Mouse (Mus musculus) olfactory bulb, adult 2 months (tissue): ENCODE measurements around the gene Adss. TPM values are rescaled to one million over a fixed set of nuclear protein-coding genes. Genes with fewer than 3 reads are reported as not detected.
A peak's percentile ranks its signal among the peaks of the same experiment; 100 is the strongest.
"Not testable (repeated sequence)": the region's sequence is repeated elsewhere in the genome, so short reads cannot be mapped to it uniquely, and the experiment has no call there.

Source experiments
- H3K27ac ChIP-seq: fragments of 200-500 bp; 2 replicates; pipeline ENCODE4 v1.5.1; 2012; ENCODE audit warnings: low read depth, low read length; ENCODE audit not compliant: insufficient read depth
- H3K4me1 ChIP-seq: fragments of 200-500 bp; 2 replicates; pipeline ENCODE4 v1.6.1; 2012; ENCODE audit warnings: low read length; ENCODE audit not compliant: control insufficient read depth, insufficient read depth
- H3K4me3 ChIP-seq: fragments of 200-500 bp; 2 replicates; pipeline ENCODE4 v1.5.1; 2012; ENCODE audit warnings: mild to moderate bottlenecking, low read depth, low read length, moderate library complexity; ENCODE audit not compliant: insufficient read depth
- CTCF ChIP-seq: fragments of 200-500 bp; IDR thresholded peaks from 2 replicates; pipeline ENCODE4 v1.5.1; 2012; ENCODE audit warnings: low read depth, mild to moderate bottlenecking, low read length, moderate library complexity; ENCODE audit not compliant: insufficient read depth
- POLR2A ChIP-seq: fragments of 200-500 bp; IDR thresholded peaks from 2 replicates; pipeline ENCODE4 v1.6.1; 2012; ENCODE audit warnings: mild to moderate bottlenecking, low read depth, low read length, moderate library complexity; ENCODE audit not compliant: insufficient read depth
- WGBS: fragments of 180-500 bp; shearing (Covaris S2); methylation state at CpG from one replicate; pipeline ENCODE4 v1.1.7; 2018; 5-methylcytosine and 5-hydroxymethylcytosine counted together
- polyA plus RNA-seq: library from polyadenylated mRNA; stranded (reverse); fragments of >200 nt; gene quantifications from 2 replicates; pipeline ENCODE4 v1.2.4, GENCODE M21; 2012; ENCODE audit warnings: low replicate concordance; ENCODE audit not compliant: missing spikeins, insufficient read depth, insufficient read length

The Adss gene
- not detected in 2 replicates for polyA plus RNA-seq

DNA sequence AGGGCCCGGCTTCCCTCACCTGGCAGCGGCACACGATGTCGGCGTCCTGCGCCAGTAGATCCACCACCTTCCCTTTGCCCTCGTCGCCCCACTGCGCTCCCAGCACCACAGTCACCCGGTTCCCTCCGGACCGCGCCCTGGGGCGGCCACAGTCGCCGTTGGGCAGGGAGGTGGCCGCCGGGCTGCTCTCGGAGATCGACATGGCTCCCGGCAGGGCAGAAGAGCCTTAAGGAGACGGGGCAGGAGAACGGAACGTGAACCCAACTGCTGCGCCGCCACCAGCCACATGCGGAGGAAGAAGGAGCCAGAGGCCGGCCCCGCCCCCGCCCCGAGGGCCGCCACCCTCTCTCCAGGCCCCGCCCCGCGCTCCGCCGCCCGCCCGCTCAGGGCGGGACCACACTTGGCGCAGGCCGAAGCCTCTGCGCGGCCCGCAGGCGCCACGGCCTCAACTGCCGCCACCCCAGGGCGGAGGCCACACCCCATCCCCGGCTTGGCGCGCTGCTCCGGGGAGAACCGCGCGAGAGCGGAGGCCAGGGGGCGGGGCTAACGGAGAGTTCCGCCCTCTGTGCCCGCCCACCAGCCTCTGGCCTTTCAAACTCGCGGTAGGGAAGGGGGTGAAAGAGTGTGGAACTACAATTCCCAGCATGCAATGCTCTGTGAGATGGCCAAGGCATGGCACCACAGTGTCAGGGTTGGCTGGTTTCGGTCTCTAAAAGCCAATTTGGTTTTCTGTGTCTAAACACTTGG lies at the start of gene Adss:
Gene Adss, minus strand, starts transcription at position 319 of the 747 bp plus-strand sequence.
- WGBS: under 1% methylated on average over 63 of the region's 64 CpGs
- TF ChIP-seq POLR2A (peak; percentile 70), CTCF (no peak)
- H3K4me3 ChIP-seq: peak within 1 kb of the TSS; percentile 86

DNA sequence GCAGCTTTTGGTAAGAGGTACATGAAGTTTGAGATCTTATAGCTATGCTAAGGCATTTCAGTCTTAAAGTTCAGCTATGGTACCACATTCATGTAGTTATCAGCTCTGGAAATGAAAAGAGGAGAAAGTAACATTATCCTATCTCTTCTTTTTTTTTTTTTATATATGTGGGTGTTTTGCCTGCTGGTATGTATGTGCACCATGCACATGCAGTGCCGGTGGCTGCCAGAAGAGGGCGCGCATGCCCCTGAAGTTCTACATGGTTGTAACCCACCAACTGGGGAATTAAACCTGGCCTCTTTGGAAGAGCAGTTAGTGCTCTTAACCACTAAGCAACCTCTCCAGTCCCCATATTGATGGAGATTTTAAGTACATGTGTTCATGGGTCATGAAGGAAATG lies 49.5 kb upstream of the Adss start:
- 45% methylated on average over 3 of the region's 3 CpGs for WGBS
- H3K27ac ChIP-seq, H3K4me3 ChIP-seq, H3K4me1 ChIP-seq: not testable (repeated sequence)

More for the DNA sequence above, at the start of gene Adss:
- Histone ChIP-seq H3K4me1 (peaks cover 3% of the 10 kb centered on the region; the same call in 1 of the 2 replicates), H3K27ac (peak within 1 kb of the TSS; percentile 77)

DNA sequence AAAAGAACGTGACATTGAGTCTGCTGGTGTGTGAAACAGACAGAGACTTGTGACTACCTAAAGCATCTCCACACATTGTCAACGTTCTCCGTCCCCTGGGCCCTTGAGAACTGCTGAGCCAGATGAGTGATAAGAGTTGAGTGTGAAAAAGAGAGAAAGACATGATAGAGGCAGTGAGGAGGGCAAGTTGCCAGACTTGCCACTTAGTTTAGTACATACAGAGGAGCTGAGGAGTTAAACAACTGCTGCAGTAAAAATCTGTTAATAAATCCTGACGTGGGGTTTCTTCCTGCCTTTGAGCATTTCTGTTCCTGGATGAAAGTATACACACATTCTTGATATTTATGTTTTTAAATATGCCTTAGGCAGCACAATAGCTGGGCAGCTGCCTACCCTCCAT lies 31.5 kb upstream of the Adss start:
- not testable (repeated sequence) for H3K27ac ChIP-seq, H3K4me1 ChIP-seq, H3K4me3 ChIP-seq
- 83% methylated on average over 4 of the region's 4 CpGs for WGBS

DNA sequence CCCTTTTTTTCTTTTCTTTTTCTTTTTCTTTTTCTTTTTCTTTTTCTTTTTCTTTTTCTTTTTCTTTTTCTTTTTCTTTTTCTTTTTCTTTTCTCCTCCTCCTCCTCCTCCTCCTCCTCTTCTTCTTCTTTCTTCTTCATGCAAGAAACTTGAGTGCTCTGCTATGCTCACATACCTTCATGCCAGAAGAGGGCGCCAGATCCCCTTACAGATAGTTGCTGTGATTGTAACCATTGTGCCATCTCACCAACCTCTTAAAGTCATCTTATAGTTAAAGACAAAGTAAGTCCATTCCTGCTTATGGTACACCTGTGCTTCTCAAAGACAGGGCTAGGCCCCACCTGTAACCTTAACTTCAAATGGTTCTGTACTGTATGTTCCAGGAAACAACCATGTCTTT lies 10.5 kb upstream of the Adss start:
- not testable (repeated sequence) for H3K27ac ChIP-seq, H3K4me1 ChIP-seq, H3K4me3 ChIP-seq
- 33% methylated on average over 1 of the region's 1 CpGs for WGBS

DNA sequence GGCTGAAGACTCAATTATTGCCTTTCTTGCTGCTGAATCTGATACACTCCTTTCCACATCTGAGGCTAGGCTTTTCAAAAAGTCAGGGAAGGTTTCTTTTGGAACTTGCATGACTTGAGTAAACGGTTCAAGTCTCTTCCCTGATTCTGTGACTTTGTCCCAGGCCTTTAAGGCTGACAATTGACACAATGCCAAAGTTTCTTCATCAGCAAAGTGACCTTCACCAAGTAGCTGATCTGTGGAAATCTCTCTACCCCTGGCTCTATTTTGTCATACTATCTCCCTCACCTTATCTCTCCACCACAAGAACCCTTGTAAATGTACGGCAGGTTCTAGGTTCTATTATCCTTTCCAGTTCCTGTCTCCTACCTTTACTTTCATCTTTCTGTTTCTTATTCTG lies 7.2 kb upstream of the Adss start:
- Histone ChIP-seq H3K27ac (no peak overlapping the region), H3K4me1 (no peaks in the 10 kb centered on the region), H3K4me3 (no peak overlapping the region)
- TF ChIP-seq CTCF (no peak), POLR2A (no peak)
- WGBS: 94% methylated on average over 2 of the region's 2 CpGs

DNA sequence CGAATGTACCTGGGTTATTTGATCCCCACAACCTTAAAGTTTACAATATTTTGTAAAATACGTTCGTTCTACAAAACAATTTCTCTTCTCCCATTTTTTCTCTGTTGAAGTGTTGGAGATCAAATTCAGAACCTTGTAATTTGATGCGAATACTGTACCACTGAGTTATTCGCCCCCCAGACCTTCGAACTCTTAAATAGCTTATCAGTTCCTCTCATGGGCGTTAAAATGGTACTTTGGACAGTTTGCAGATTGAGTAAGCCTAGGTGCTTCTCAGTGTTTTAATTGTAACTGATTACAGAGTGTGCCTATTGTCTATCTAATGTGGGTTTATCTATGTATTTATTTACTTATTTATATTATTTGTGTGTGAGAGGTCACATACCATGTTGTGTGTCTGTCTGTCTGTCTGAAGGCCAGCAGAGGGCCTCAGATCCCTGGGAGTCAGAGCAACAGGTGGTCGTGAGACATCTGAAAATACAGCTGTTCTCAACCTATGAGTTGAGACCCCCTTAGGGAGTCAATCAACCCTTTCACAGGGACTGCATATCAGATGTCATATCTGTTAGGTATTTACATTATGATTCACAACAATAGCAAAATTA lies 942 bp upstream of the Adss start:
- TF ChIP-seq CTCF (no peak), POLR2A (no peak)
- 78% methylated on average over 8 of the region's 8 CpGs for WGBS
- Histone ChIP-seq H3K4me3 (no peak overlapping the region), H3K4me1 (peaks cover 3% of the 10 kb centered on the region; the same call in 1 of the 2 replicates), H3K27ac (no peak overlapping the region)

DNA sequence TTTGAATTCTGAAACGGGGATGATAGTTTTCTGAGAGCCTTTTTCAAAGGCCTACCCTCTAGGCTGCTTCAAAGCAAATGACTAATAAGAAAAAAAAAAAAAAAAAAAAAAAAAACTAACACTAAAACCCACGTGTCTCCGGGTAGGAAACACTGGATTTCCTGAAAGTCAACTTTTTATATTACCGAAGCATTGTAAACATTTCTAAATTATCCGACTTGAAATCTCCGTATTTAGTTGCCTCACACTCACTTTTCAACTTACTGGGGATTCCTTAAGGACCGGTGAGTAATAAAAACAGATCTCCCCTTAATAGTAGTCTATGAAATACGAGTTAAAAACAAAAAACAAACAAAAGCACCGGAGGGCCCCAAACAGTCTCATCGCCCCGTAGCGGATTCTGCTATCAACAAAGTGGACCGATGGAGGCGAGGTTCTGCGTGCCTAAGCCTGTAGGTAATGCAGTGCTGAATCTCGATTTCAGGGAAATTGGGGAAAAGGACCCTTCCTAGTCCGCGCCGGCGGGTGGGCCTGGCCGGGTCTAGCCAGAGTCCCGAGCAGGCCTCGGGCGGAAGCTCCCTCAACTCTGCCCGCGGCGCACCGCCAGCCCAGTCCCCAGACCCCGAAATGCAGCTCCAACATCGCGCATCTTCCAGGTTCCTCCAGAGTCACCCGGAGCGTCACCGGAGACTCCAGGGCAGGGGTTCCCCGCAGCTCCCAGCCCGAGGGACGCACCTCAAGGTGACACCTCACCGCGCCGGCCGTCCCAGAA lies 704 bp downstream of the Adss start:
- H3K4me1 ChIP-seq: peaks cover 3% of the 10 kb centered on the region; the same call in 1 of the 2 replicates
- 1% methylated on average over 41 of the region's 41 CpGs for WGBS
- peak overlapping the region; percentile 86 for H3K4me3 ChIP-seq
- H3K27ac ChIP-seq: peak overlapping the region; percentile 77
- TF ChIP-seq POLR2A (no peak), CTCF (no peak)

DNA sequence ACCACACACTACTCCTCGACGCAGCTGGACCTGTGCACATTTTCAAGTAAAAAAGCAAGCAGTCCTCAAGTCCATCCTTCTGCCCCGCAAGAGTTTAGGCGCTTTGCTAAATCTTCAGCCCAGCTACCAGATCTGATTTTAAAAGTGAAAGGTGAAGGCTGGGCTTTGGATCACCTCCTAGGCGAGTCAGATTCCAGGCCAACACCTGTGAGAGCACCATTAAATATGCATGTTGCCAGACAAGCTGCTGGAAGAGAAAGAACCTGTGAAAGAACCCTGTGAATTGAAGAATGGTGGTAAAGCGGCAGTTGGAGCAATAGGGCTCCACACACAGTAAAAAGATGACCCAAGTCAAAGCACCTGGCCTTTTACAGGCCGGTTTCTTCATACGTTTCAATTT lies 1.4 kb downstream of the Adss start:
- Histone ChIP-seq H3K4me3 (peak overlapping the region; percentile 10; the same call in 1 of the 2 replicates), H3K27ac (no peak overlapping the region), H3K4me1 (peaks cover 3% of the 10 kb centered on the region; the same call in 1 of the 2 replicates)
- TF ChIP-seq CTCF (no peak), POLR2A (no peak)
- 47% methylated on average over 8 of the region's 8 CpGs for WGBS

DNA sequence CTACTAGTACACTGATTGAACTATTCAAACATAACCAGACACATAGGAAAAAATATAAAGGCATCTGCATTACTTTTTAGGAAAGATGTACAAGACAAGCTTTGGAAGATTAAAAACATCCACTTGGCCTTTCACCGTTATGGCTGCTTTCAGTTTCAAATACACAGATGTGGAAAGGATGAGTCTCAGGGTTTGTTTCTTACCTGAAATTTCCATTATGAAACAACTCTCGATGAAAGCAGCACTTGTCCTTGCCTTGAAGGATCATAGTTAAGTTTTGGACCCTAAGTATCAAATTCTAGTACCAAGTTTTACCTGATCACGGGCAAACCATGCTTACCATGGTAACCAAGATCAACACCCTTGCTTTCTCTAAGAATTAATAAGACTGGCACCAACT lies 3.5 kb downstream of the Adss start:
- TF ChIP-seq POLR2A (no peak), CTCF (no peak)
- peaks cover 3% of the 10 kb centered on the region; the same call in 1 of the 2 replicates for H3K4me1 ChIP-seq
- H3K4me3 ChIP-seq: no peak overlapping the region
- 92% methylated on average over 3 of the region's 3 CpGs for WGBS
- H3K27ac ChIP-seq: no peak overlapping the region
